Mouse (Mus musculus) liver, adult 2 months (tissue): ENCODE results near the gene Pigg. TPM values are rescaled to one million over a fixed set of nuclear protein-coding genes. Genes with fewer than 3 reads are reported as not detected.
A peak's percentile ranks its signal among the peaks of the same experiment; 100 is the strongest.

Source experiments
- DNase-seq: peaks from one replicate; pipeline ENCODE4 v3.0.0-alpha.2; 2011; ENCODE audit warnings: low read depth, low spot score; ENCODE audit errors: extremely low read depth
- H3K27ac ChIP-seq: fragments of 200-500 bp; replicated peaks from 2 replicates; pipeline ENCODE4 v1.5.1; 2012; ENCODE audit warnings: low read depth, mild to moderate bottlenecking, control low read depth, inconsistent platforms, low read length; ENCODE audit not compliant: insufficient read depth
- H3K27me3 ChIP-seq: fragments of 200-500 bp; 2 replicates; pipeline ENCODE4 v1.6.1; 2012; ENCODE audit warnings: mild to moderate bottlenecking, moderate library complexity, low read length, inconsistent platforms; ENCODE audit not compliant: control insufficient read depth, insufficient read depth
- H3K36me3 ChIP-seq: fragments of 200-500 bp; 2 replicates; pipeline ENCODE4 v1.6.1; 2012; ENCODE audit warnings: low read length, inconsistent platforms; ENCODE audit not compliant: control insufficient read depth, insufficient read depth
- H3K4me1 ChIP-seq: fragments of 200-500 bp; 2 replicates; pipeline ENCODE4 v1.6.1; 2011; ENCODE audit warnings: low read length; ENCODE audit not compliant: control insufficient read depth, insufficient read depth
- H3K4me3 ChIP-seq: fragments of 200-500 bp; 2 replicates; pipeline ENCODE4 v1.5.1; 2011; ENCODE audit warnings: low read depth, mild to moderate bottlenecking, control low read depth, low read length, moderate library complexity; ENCODE audit not compliant: insufficient read depth
- H3K79me2 ChIP-seq: fragments of 200-500 bp; 2 replicates; pipeline ENCODE4 v1.6.1; 2012; ENCODE audit warnings: inconsistent platforms, mild to moderate bottlenecking, low read length, moderate library complexity; ENCODE audit not compliant: control insufficient read depth, insufficient read depth
- H3K9ac ChIP-seq: fragments of 200-500 bp; 2 replicates; pipeline ENCODE4 v1.6.1; 2012; ENCODE audit warnings: low read depth, mild to moderate bottlenecking, control low read depth, inconsistent platforms, low read length
- CTCF ChIP-seq: fragments of 200-500 bp; IDR thresholded peaks from 2 replicates; pipeline ENCODE4 v1.5.1; 2011; ENCODE audit warnings: low read depth, low read length, control low read depth
- POLR2A ChIP-seq: fragments of 200-500 bp; IDR thresholded peaks from 2 replicates; pipeline ENCODE4 v1.6.1; 2011; ENCODE audit warnings: low read length, control low read depth; ENCODE audit not compliant: insufficient read depth; ENCODE audit errors: extremely low read depth
- WGBS: fragments of 180-500 bp; shearing (Covaris S2); methylation state at CpG from one replicate; pipeline ENCODE4 v1.1.7; 2018; 5-methylcytosine and 5-hydroxymethylcytosine counted together
- polyA plus RNA-seq: library from polyadenylated mRNA; depleted of rRNA; stranded (reverse); fragments of >200 nt; gene quantifications from 2 replicates; pipeline ENCODE4 v1.2.3, GENCODE M21; 2012
- total RNA-seq: library from RNA; depleted of rRNA; stranded (reverse); fragments of >200 nt; gene quantifications from 2 replicates; pipeline ENCODE4 v1.2.3, GENCODE M21; 2014

Pigg gene
- total and polyA plus RNA-seq, 2 experiments, result 4.9 to 10.8 TPM

GRCm38 (mm10) chr5:108368851-108369621 is 56.6 kb downstream of the Pigg start:
- Histone ChIP-seq H3K27me3 (peaks cover 44% of the 10 kb centered on the region), H3K36me3 (no peaks in the 10 kb centered on the region), H3K79me2 (no peaks in the 10 kb centered on the region), H3K4me3 (peak overlapping the region; percentile 19; the same call in 1 of the 2 replicates), H3K9ac (no peak overlapping the region), H3K27ac (no peak overlapping the region), H3K4me1 (peaks cover 7% of the 10 kb centered on the region)
- no peak for DNase-seq
- 1% methylated on average over 49 of the region's 49 CpGs for WGBS
- no peak for TF ChIP-seq POLR2A
- TF ChIP-seq CTCF, result no peak

GRCm38 (mm10) chr5:108369964-108370363 is 57.6 kb downstream of the Pigg start:
- H3K27ac ChIP-seq, result no peak overlapping the region
- 4% methylated on average over 6 of the region's 6 CpGs for WGBS
- no peak for DNase-seq

GRCm38 (mm10) chr5:108374079-108374478 is 61.7 kb downstream of the Pigg start:
- Histone ChIP-seq H3K9ac (no peak overlapping the region), H3K36me3 (no peaks in the 10 kb centered on the region), H3K4me1 (peaks cover 4% of the 10 kb centered on the region; the same call in 1 of the 2 replicates), H3K27ac (no peak overlapping the region), H3K27me3 (peaks cover 7% of the 10 kb centered on the region; the same call in 1 of the 2 replicates), H3K4me3 (no peak overlapping the region), H3K79me2 (no peaks in the 10 kb centered on the region)
- TF ChIP-seq POLR2A (no peak), CTCF (no peak)
- WGBS, result 30% methylated on average over 5 of the region's 5 CpGs
- peak; percentile 88 for DNase-seq

More at GRCm38 (mm10) chr5:108369964-108370363, 57.6 kb downstream of the Pigg start:
- Histone ChIP-seq H3K4me3 (no peak overlapping the region), H3K79me2 (no peaks in the 10 kb centered on the region), H3K36me3 (no peaks in the 10 kb centered on the region), H3K9ac (no peak overlapping the region), H3K4me1 (peaks cover 9% of the 10 kb centered on the region), H3K27me3 (peaks cover 39% of the 10 kb centered on the region)
- TF ChIP-seq CTCF (no peak), POLR2A (no peak)

GRCm38 (mm10) chr5:108376059-108376458 is 63.6 kb downstream of the Pigg start:
- Histone ChIP-seq H3K4me3 (no peak overlapping the region), H3K9ac (no peak overlapping the region), H3K36me3 (no peaks in the 10 kb centered on the region), H3K4me1 (peaks cover 4% of the 10 kb centered on the region; the same call in 1 of the 2 replicates), H3K27me3 (no peaks in the 10 kb centered on the region), H3K79me2 (no peaks in the 10 kb centered on the region), H3K27ac (no peak overlapping the region)
- WGBS, result 59% methylated on average over 1 of the region's 1 CpGs
- no peak for DNase-seq
- TF ChIP-seq CTCF (no peak), POLR2A (no peak)

- TF ChIP-seq CTCF (no peak), POLR2A (no peak)
- peaks cover 4% of the 10 kb centered on the region; the same call in 1 of the 2 replicates for H3K4me1 ChIP-seq
- H3K27me3 ChIP-seq, result 0 out of 2 replicates have a peak, but pooled peaks cover 2% of the 10 kb centered on the region
- no peak overlapping the region for H3K27ac ChIP-seq
- peak; percentile 85 for DNase-seq
- H3K79me2 ChIP-seq, result no peaks in the 10 kb centered on the region
- WGBS, result 57% methylated on average over 4 of the region's 4 CpGs
- no peaks in the 10 kb centered on the region for H3K36me3 ChIP-seq
- H3K9ac ChIP-seq, result no peak overlapping the region
- H3K4me3 ChIP-seq, result no peak overlapping the region
Observed at GRCm38 (mm10) chr5:108378346-108378745, 65.9 kb downstream of the Pigg start.

GRCm38 (mm10) chr5:108385632-108386031 is 73.2 kb downstream of the Pigg start:
- WGBS, result 86% methylated on average over 2 of the region's 2 CpGs
- H3K79me2 ChIP-seq, result no peaks in the 10 kb centered on the region
- TF ChIP-seq CTCF (no peak), POLR2A (no peak)
- no peak overlapping the region for H3K9ac ChIP-seq
- no peaks in the 10 kb centered on the region for H3K4me1 ChIP-seq
- DNase-seq, result no peak
- H3K36me3 ChIP-seq, result no peaks in the 10 kb centered on the region
- no peak overlapping the region for H3K27ac ChIP-seq
- no peak overlapping the region for H3K4me3 ChIP-seq
- H3K27me3 ChIP-seq, result peaks cover 2% of the 10 kb centered on the region; the same call in 1 of the 2 replicates
